Comparison of ENCODE assay signal across 9 mouse cellular contexts in genomic region chr6:112490625-112491242, GRCm38 (mm10). TPM values are rescaled to one million over a fixed set of nuclear protein-coding genes. Genes with fewer than 3 reads are reported as not detected.
DNase-seq lines count a peak whose midpoint lies in the region; ATAC-seq and TF ChIP-seq lines count a peak whose summit lies in the region.
"Had no signal": no experiment of that assay in that cellular context is flagged by ENCODE, and none has a peak within 500 bp of the region (broad histone marks: within the 10 kb centered on the region; RNA-seq: fewer than 3 reads in every experiment).

No protein-coding gene starts in this region.

- no peaks in the 10 kb centered on the region for H3K9me3 ChIP-seq in forebrain, embryonic 10.5 days
- no peaks in the 10 kb centered on the region for H3K9me3 ChIP-seq in heart, embryonic 14.5 days (ENCODE audit: control insufficient read depth, low read length)
- H3K9me3 ChIP-seq in kidney, postnatal 0 days (replicated peaks; ENCODE audit: low read length), result no peaks in the 10 kb centered on the region
- no peaks in the 10 kb centered on the region for H3K9me3 ChIP-seq in stomach, embryonic 15.5 days

- H3K79me2 ChIP-seq in liver, adult 2 months (ENCODE audit: control insufficient read depth, insufficient read depth, low read length), result no peaks in the 10 kb centered on the region

- peak; percentile 38 for DNase-seq in A20 (ENCODE audit: low read depth, low spot score)
- peak; percentile 12 for DNase-seq in brain, embryonic 18.5 days (ENCODE audit: low read depth, low spot score)
- DNase-seq in forebrain, embryonic 10.5 days (ENCODE audit: extremely low spot score, low spot score), result peak; percentile 86
- peak; percentile 90 for DNase-seq in kidney, postnatal 0 days (ENCODE audit: low spot score)
- peak; percentile 54 for DNase-seq in liver, adult 2 months (ENCODE audit: extremely low read depth, low read depth, low spot score)

- peak; percentile 98 for TF ChIP-seq CTCF in kidney, postnatal 0 days (IDR thresholded peaks at IDR 0.05; ENCODE audit: low read depth)
- TF ChIP-seq CTCF in liver, adult 2 months (IDR thresholded peaks at IDR 0.05; ENCODE audit: low read depth, low read length), result peak; percentile 91

- 1% methylated on average over 35 of the region's 35 CpGs for WGBS in forebrain, embryonic 10.5 days
- 2% methylated on average over 35 of the region's 35 CpGs for WGBS in heart, embryonic 14.5 days
- WGBS in kidney, postnatal 0 days, result under 1% methylated on average over 35 of the region's 35 CpGs
- 2% methylated on average over 35 of the region's 35 CpGs for WGBS in liver, adult 2 months
- 2% methylated on average over 35 of the region's 35 CpGs for WGBS in stomach, embryonic 15.5 days

- TF ChIP-seq POLR2A in liver, adult 2 months (IDR thresholded peaks at IDR 0.05; ENCODE audit: extremely low read depth, insufficient read depth, low read length), result no peak

- H3K4me3 ChIP-seq in forebrain, embryonic 10.5 days, result peak overlapping the region; percentile 50
- peak overlapping the region; percentile 37 to 45 for H3K4me3 ChIP-seq in heart, embryonic 14.5 days (ENCODE audit: control insufficient read depth in 1 of 2, insufficient read depth in 1 of 2, low read depth in 1 of 2, low read length in 2 of 2)
- peak overlapping the region; percentile 33 for H3K4me3 ChIP-seq in kidney, postnatal 0 days (replicated peaks; ENCODE audit: low read depth, low read length)
- H3K4me3 ChIP-seq in liver, adult 2 months (ENCODE audit: insufficient read depth, low read depth, low read length), result peak overlapping the region; percentile 5; the same call in 1 of the 2 replicates
- peak overlapping the region; percentile 43 for H3K4me3 ChIP-seq in stomach, embryonic 15.5 days (replicated peaks)

- peak overlapping the region; percentile 81 for H3K4me2 ChIP-seq in heart, embryonic 14.5 days (ENCODE audit: low read length)
- peak overlapping the region; percentile 72 for H3K4me2 ChIP-seq in kidney, postnatal 0 days (ENCODE audit: low read length)
- H3K4me2 ChIP-seq in stomach, embryonic 15.5 days, result peak overlapping the region; percentile 94

- no peaks in the 10 kb centered on the region for H3K36me3 ChIP-seq in forebrain, embryonic 10.5 days (replicated peaks)
- H3K36me3 ChIP-seq in heart, embryonic 14.5 days (ENCODE audit: control insufficient read depth, insufficient read depth, low read length), result no peaks in the 10 kb centered on the region
- H3K36me3 ChIP-seq in kidney, postnatal 0 days (ENCODE audit: insufficient read depth, low read length), result no peaks in the 10 kb centered on the region
- H3K36me3 ChIP-seq in liver, adult 2 months (ENCODE audit: control insufficient read depth, insufficient read depth, low read length), result no peaks in the 10 kb centered on the region
- no peaks in the 10 kb centered on the region for H3K36me3 ChIP-seq in stomach, embryonic 15.5 days

- peaks cover 35% of the 10 kb centered on the region for H3K4me1 ChIP-seq in forebrain, embryonic 10.5 days
- peaks cover 6 to 19% of the 10 kb centered on the region in 2 experiments for H3K4me1 ChIP-seq in heart, embryonic 14.5 days (ENCODE audit: control insufficient read depth in 2 of 2, insufficient read depth in 2 of 2, low read length in 2 of 2)
- H3K4me1 ChIP-seq in kidney, postnatal 0 days (replicated peaks; ENCODE audit: insufficient read depth, low read length), result peaks cover 26% of the 10 kb centered on the region
- peaks cover 3% of the 10 kb centered on the region; the same call in 1 of the 2 replicates for H3K4me1 ChIP-seq in liver, adult 2 months (ENCODE audit: control insufficient read depth, insufficient read depth, low read length)
- peaks cover 23% of the 10 kb centered on the region for H3K4me1 ChIP-seq in stomach, embryonic 15.5 days

- 0 out of 2 replicates have a peak, but pooled peaks have one; percentile 14 for ATAC-seq in heart, embryonic 14.5 days (ENCODE audit: insufficient number of reproducible peaks, insufficient read depth, low FRiP score, low read depth)
- ATAC-seq in kidney, postnatal 0 days (replicated peaks; ENCODE audit: low FRiP score, low read depth), result no peak; the same call in none of the 2 replicates
- ATAC-seq in monocyte, adult 5-6 weeks (replicated peaks; ENCODE audit: insufficient number of reproducible peaks, low FRiP score, low TSS enrichment, poor library complexity, severe bottlenecking), result 0 out of 2 replicates have a peak, but pooled peaks have one; percentile 36
- ATAC-seq in stomach, embryonic 15.5 days (ENCODE audit: insufficient read depth, low FRiP score, low read depth), result peak; percentile 40; the same call in 1 of the 2 replicates

- peaks cover 79% of the 10 kb centered on the region for H3K27me3 ChIP-seq in forebrain, embryonic 10.5 days (ENCODE audit: poor library complexity, severe bottlenecking)
- H3K27me3 ChIP-seq in heart, embryonic 14.5 days (ENCODE audit: control insufficient read depth, insufficient read depth, low read length), result peaks cover 60% of the 10 kb centered on the region
- peaks cover 21% of the 10 kb centered on the region for H3K27me3 ChIP-seq in kidney, postnatal 0 days (ENCODE audit: insufficient read depth, low read length)
- peaks cover 14% of the 10 kb centered on the region for H3K27me3 ChIP-seq in liver, adult 2 months (ENCODE audit: control insufficient read depth, insufficient read depth, low read length)
- H3K27me3 ChIP-seq in stomach, embryonic 15.5 days (replicated peaks), result peaks cover 41% of the 10 kb centered on the region

- H3K9ac ChIP-seq in heart, embryonic 14.5 days (ENCODE audit: low read length), result peak overlapping the region; percentile 45; the same call in 1 of the 2 replicates
- peak overlapping the region; percentile 50 for H3K9ac ChIP-seq in kidney, postnatal 0 days (ENCODE audit: low read depth, low read length)
- no peak overlapping the region for H3K9ac ChIP-seq in liver, adult 2 months (ENCODE audit: low read depth, low read length)
- H3K9ac ChIP-seq in stomach, embryonic 15.5 days, result no peak overlapping the region

- H3K27ac ChIP-seq in forebrain, embryonic 10.5 days, result no peak overlapping the region
- H3K27ac ChIP-seq in heart, embryonic 14.5 days (replicated peaks in 1 of 2; ENCODE audit: control insufficient read depth in 1 of 2, insufficient read depth in 1 of 2, low read depth in 2 of 2, low read length in 2 of 2), result no peak overlapping the region
- no peak overlapping the region for H3K27ac ChIP-seq in kidney, postnatal 0 days
- no peak overlapping the region for H3K27ac ChIP-seq in liver, adult 2 months (replicated peaks; ENCODE audit: insufficient read depth, low read depth, low read length)
- no peak overlapping the region for H3K27ac ChIP-seq in stomach, embryonic 15.5 days

RNA-seq across cellular contexts. Expression of gene Oxtr, which starts 1.0 kb away (rescaled TPM):
- polyA plus RNA-seq in forebrain, embryonic 10.5 days (2016; fragmentation: Nextera tagmentation; extraction: Ambion mirVana), result 0.06 and 0.12 TPM in 2 replicates
- 0.35 and 0.47 TPM in 2 replicates for polyA plus RNA-seq in heart, embryonic 14.5 days (2014; fragmentation: Nextera tagmentation; extraction: Ambion mirVana)
- polyA plus RNA-seq in kidney, postnatal 0 days (2015; fragmentation: Nextera tagmentation; extraction: Ambion mirVana), result 4.1 and 4.6 TPM in 2 replicates
- 0.34 TPM in 1 of 2 replicates, not detected in the other for total RNA-seq in liver, adult 2 months (2014; rRNA removed)
- polyA plus RNA-seq in liver, adult 2 months (2012; rRNA removed), result not detected in 2 replicates
- not detected in 3 replicates for total RNA-seq in monocyte, adult 5-6 weeks (2017)
- 0.12 and 0.26 TPM in 2 replicates for polyA plus RNA-seq in stomach, embryonic 15.5 days (2015; fragmentation: Nextera tagmentation; extraction: Ambion mirVana)
- total RNA-seq: MEL had no signal

RNA-seq across cellular contexts. Expression of gene Cav3, which starts 31.4 kb away (rescaled TPM):
- not detected in 2 replicates for polyA plus RNA-seq in forebrain, embryonic 10.5 days (2016; fragmentation: Nextera tagmentation; extraction: Ambion mirVana)
- 108 and 116 TPM in 2 replicates for polyA plus RNA-seq in heart, embryonic 14.5 days (2014; fragmentation: Nextera tagmentation; extraction: Ambion mirVana)
- 2.0 and 2.6 TPM in 2 replicates for polyA plus RNA-seq in kidney, postnatal 0 days (2015; fragmentation: Nextera tagmentation; extraction: Ambion mirVana)
- 0.18 TPM in 1 of 2 replicates, not detected in the other for total RNA-seq in liver, adult 2 months (2014; rRNA removed)
- polyA plus RNA-seq in liver, adult 2 months (2012; rRNA removed), result not detected in 2 replicates
- not detected in 3 replicates for total RNA-seq in monocyte, adult 5-6 weeks (2017)
- 0.90 and 1.3 TPM in 2 replicates for polyA plus RNA-seq in stomach, embryonic 15.5 days (2015; fragmentation: Nextera tagmentation; extraction: Ambion mirVana)
- total RNA-seq: MEL had no signal

Comparison
In these comparisons a context has a peak if more than half of its experiments do, and no peak if none do; other contexts are left out.
1. DNase-seq: peak in every context shown above with its lines; median percentile 90 in kidney, postnatal 0 days; 86 in forebrain, embryonic 10.5 days; 54 in liver, adult 2 months; 38 in A20; 12 in brain, embryonic 18.5 days.
2. H3K9ac ChIP-seq: peak in heart, embryonic 14.5 days (single experiment) and kidney, postnatal 0 days (single experiment); none in liver, adult 2 months (single experiment) and stomach, embryonic 15.5 days (single experiment).
3. RNA of gene Cav3, which starts 31.4 kb away (polyA plus RNA-seq): 108 to 116 TPM in heart, embryonic 14.5 days; 2.0 to 2.6 TPM in kidney, postnatal 0 days, 0.90 to 1.3 TPM in stomach, embryonic 15.5 days, not detected in liver, adult 2 months and not detected in forebrain, embryonic 10.5 days; every median in the first group is over 10 times any median in the second.
4. Peak in every context shown above with its lines, with median percentiles within 50 percentile points of each other: H3K4me3 ChIP-seq and H3K4me2 ChIP-seq.